Mouse (Mus musculus) liver, adult 2 months (tissue): ENCODE data around the gene Adgrg5.

ENCODE experiments used
- CTCF ChIP-seq: fragments of 200-500 bp; IDR thresholded peaks from 2 replicates; pipeline ENCODE4 v1.5.1; 2011; ENCODE audit warnings: low read depth, low read length, control low read depth
- POLR2A ChIP-seq: fragments of 200-500 bp; IDR thresholded peaks from 2 replicates; pipeline ENCODE4 v1.6.1; 2011; ENCODE audit warnings: low read length, control low read depth; ENCODE audit not compliant: insufficient read depth; ENCODE audit errors: extremely low read depth

DNA sequence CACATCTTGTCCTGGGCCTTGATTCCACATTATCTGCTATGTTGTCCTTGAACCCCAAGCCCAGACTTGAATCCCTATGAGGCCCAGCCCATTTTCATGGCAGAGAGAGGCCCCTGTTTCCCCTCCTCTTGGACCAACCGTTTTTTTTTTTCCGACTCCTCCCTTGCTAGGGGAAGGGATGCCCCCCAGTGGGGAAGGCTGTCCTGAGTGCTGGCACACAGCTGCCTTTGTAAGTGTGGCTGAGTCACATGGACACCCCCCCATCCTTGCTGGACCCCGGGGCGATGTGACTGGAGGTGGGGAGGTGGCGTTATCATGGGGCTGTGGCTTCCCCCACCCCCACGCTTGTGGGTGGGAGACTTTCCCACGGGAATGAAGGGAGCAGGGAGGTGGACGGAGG lies 57.5 kb downstream of the Adgrg5 start:
- TF ChIP-seq CTCF (no peak), POLR2A (no peak)
